ENCODE assay signal across 9 mouse cellular contexts in genomic region chr6:139577026-139577861, GRCm38 (mm10). TPM values are rescaled to one million over a fixed set of nuclear protein-coding genes. Genes with fewer than 3 reads are reported as not detected.
DNase-seq lines count a peak whose midpoint lies in the region; ATAC-seq and TF ChIP-seq lines count a peak whose summit lies in the region.
"Had no signal": no experiment of that assay in that cellular context is flagged by ENCODE, and none has a peak within 500 bp of the region (broad histone marks: within the 10 kb centered on the region; RNA-seq: fewer than 3 reads in every experiment).

No protein-coding gene starts in this region.

- H3K4me1 ChIP-seq in heart, adult 2 months (ENCODE audit: control insufficient read depth, insufficient read depth, low read length), result no peaks in the 10 kb centered on the region
- no peaks in the 10 kb centered on the region for H3K4me1 ChIP-seq in E14TG2a.4 (replicated peaks; ENCODE audit: low read depth, low read length)
- no peaks in the 10 kb centered on the region for H3K4me1 ChIP-seq in forebrain, embryonic 13.5 days

- no peak for TF ChIP-seq POLR2A in heart, adult 2 months (IDR thresholded peaks at IDR 0.05; ENCODE audit: insufficient read depth, low read depth, low read length)

- no peaks in the 10 kb centered on the region for H3K9me3 ChIP-seq in E14TG2a.4 (ENCODE audit: low read length)
- no peaks in the 10 kb centered on the region for H3K9me3 ChIP-seq in forebrain, embryonic 13.5 days (replicated peaks)

- no peak overlapping the region for H3K9ac ChIP-seq in heart, adult 2 months (ENCODE audit: low read depth, low read length)
- no peak overlapping the region for H3K9ac ChIP-seq in forebrain, embryonic 13.5 days

- ATAC-seq in forebrain, embryonic 13.5 days, result peak; percentile 52

- no peak overlapping the region for H3K27ac ChIP-seq in heart, adult 2 months
- no peak overlapping the region for H3K27ac ChIP-seq in forebrain, embryonic 13.5 days

- no peak for TF ChIP-seq EP300 in heart, adult 2 months (IDR thresholded peaks at IDR 0.05; ENCODE audit: insufficient read depth, low read depth, low read length)

- WGBS in heart, adult 2 months, result 36% methylated on average over 18 of the region's 18 CpGs
- 57% methylated on average over 18 of the region's 18 CpGs for WGBS in forebrain, embryonic 13.5 days

- peak overlapping the region; percentile 12; the same call in 1 of the 2 replicates for H3K4me2 ChIP-seq in forebrain, embryonic 13.5 days

- no peak overlapping the region for H3K4me3 ChIP-seq in heart, adult 2 months
- no peak overlapping the region for H3K4me3 ChIP-seq in E14TG2a.4 (replicated peaks; ENCODE audit: low read length)
- H3K4me3 ChIP-seq in forebrain, embryonic 13.5 days, result no peak overlapping the region

- no peaks in the 10 kb centered on the region for H3K79me2 ChIP-seq in heart, adult 2 months (replicated peaks; ENCODE audit: control insufficient read depth, insufficient read depth, low read length)

- intact Hi-C loops in heart, adult 2 months (cut with DNase I), result no loop called here
- intact Hi-C loops in heart, postnatal 14 days (cut with DNase I), result no loop called here

- TF ChIP-seq CTCF in heart, adult 2 months (IDR thresholded peaks at IDR 0.05), result peak; percentile 73
- peak; percentile 93 for TF ChIP-seq CTCF in E14TG2a.4 (conservative IDR thresholded peaks at IDR 0.05; ENCODE audit: low read length)

- DNase-seq in heart, adult 2 months, result no peak
- no peak for DNase-seq in heart, postnatal 14 days
- DNase-seq in lung, postnatal 36 days, result peak; percentile 13
- DNase-seq in right cerebral cortex, postnatal 4 days, result no peak
- DNase-seq in thymus, postnatal 14 days, result no peak
- no peak for DNase-seq in ovary, postnatal 10 days (ENCODE audit: low spot score)

- no peaks in the 10 kb centered on the region for H3K36me3 ChIP-seq in heart, adult 2 months (ENCODE audit: control insufficient read depth, insufficient read depth, low read length)
- no peaks in the 10 kb centered on the region for H3K36me3 ChIP-seq in E14TG2a.4 (ENCODE audit: insufficient read depth, low read length)
- no peaks in the 10 kb centered on the region for H3K36me3 ChIP-seq in forebrain, embryonic 13.5 days (ENCODE audit: poor library complexity, severe bottlenecking)
- H3K36me3 ChIP-seq: G1E had no signal

- H3K27me3 ChIP-seq in heart, adult 2 months (ENCODE audit: control insufficient read depth, insufficient read depth, low read length), result no peaks in the 10 kb centered on the region
- H3K27me3 ChIP-seq in E14TG2a.4 (ENCODE audit: insufficient read depth, low read length), result no peaks in the 10 kb centered on the region
- H3K27me3 ChIP-seq in forebrain, embryonic 13.5 days, result no peaks in the 10 kb centered on the region

RNA-seq across cellular contexts. Expression of gene Pik3c2g, which starts 9.8 kb away (rescaled TPM):
- not detected for total RNA-seq in heart, adult 2 months (2021)
- 0.09 TPM in 1 of 2 replicates, not detected in the other for polyA plus RNA-seq in heart, adult 2 months (2012; rRNA removed)
- total RNA-seq in heart, postnatal 14 days (2021), result under 1 TPM in 1 of 2 experiments, not detected in 1; 0.07 TPM
- polyA plus RNA-seq in forebrain, embryonic 13.5 days (2015; fragmentation: Nextera tagmentation; extraction: Ambion mirVana), result 0.09 TPM in 1 of 2 replicates, not detected in the other
- polyA plus RNA-seq: G1E had no signal
